Mouse (Mus musculus): Measurements from ENCODE around the gene Gm9887.
"Not testable (repeated sequence)": the region's sequence is repeated elsewhere in the genome, so short reads cannot be mapped to it uniquely, and the experiment has no call there.

Gm9887 gene

GRCm38 (mm10) chr12:69385542-69386280 lies 13.5 kb upstream of the Gm9887 start:
- DNase-seq, result no peak

GRCm38 (mm10) chr12:69384606-69385005 lies 12.3 kb upstream of the Gm9887 start:
- no peak for DNase-seq

- DNase-seq, result no peak
These were observed 10.6 kb upstream of the Gm9887 start for GRCm38 (mm10) chr12:69382880-69383279.

- DNase-seq, result no peak
These were observed 6.5 kb upstream of the Gm9887 start for GRCm38 (mm10) chr12:69378558-69379454.

- not testable (repeated sequence) for DNase-seq
These were observed 5.4 kb upstream of the Gm9887 start for GRCm38 (mm10) chr12:69377636-69378035.

- DNase-seq, result no peak
These were observed 4.9 kb upstream of the Gm9887 start for GRCm38 (mm10) chr12:69377188-69377587.

- DNase-seq, result no peak
These were observed 3.9 kb upstream of the Gm9887 start for GRCm38 (mm10) chr12:69376132-69376531.

- peak in 1 of 2 experiments; percentile 41 for DNase-seq
These were observed 1.9 kb upstream of the Gm9887 start for GRCm38 (mm10) chr12:69373850-69374766.

GRCm38 (mm10) chr12:69372731-69373331 lies 573 bp upstream of the Gm9887 start:
- DNase-seq, result peak in 1 of 2 experiments; percentile 47

- DNase-seq, result peak in 1 of 2 experiments; percentile 74
These were observed 821 bp downstream of the Gm9887 start for GRCm38 (mm10) chr12:69371421-69371853.

- no peak for DNase-seq
These were observed 1.3 kb downstream of the Gm9887 start for GRCm38 (mm10) chr12:69370936-69371335.

GRCm38 (mm10) chr12:69367557-69367956 lies 4.7 kb downstream of the Gm9887 start:
- peak in 1 of 2 experiments; percentile 49 for DNase-seq

- DNase-seq, result no peak
These were observed 5.8 kb downstream of the Gm9887 start for GRCm38 (mm10) chr12:69366424-69366823.

- DNase-seq, result no peak
These were observed 6.5 kb downstream of the Gm9887 start for GRCm38 (mm10) chr12:69365757-69366156.

- peak; percentile 87 to 92 for DNase-seq
These were observed 8.1 kb downstream of the Gm9887 start for GRCm38 (mm10) chr12:69363899-69364762.

GRCm38 (mm10) chr12:69363110-69363509 lies 9.1 kb downstream of the Gm9887 start:
- DNase-seq, result not testable (repeated sequence)

- no peak for DNase-seq
These were observed 9.9 kb downstream of the Gm9887 start for GRCm38 (mm10) chr12:69362388-69362787.

- DNase-seq, result no peak
These were observed 10.3 kb downstream of the Gm9887 start for GRCm38 (mm10) chr12:69361919-69362318.

GRCm38 (mm10) chr12:69360997-69361899 lies 11.0 kb downstream of the Gm9887 start:
- peak; percentile 98 for DNase-seq

- peak in 1 of 2 experiments; percentile 23 for DNase-seq
These were observed 11.6 kb downstream of the Gm9887 start for GRCm38 (mm10) chr12:69360655-69360996.

Data from kidney, postnatal 25 days (tissue).